14 mouse cellular contexts compared by ENCODE assay signal in the genomic region with DNA sequence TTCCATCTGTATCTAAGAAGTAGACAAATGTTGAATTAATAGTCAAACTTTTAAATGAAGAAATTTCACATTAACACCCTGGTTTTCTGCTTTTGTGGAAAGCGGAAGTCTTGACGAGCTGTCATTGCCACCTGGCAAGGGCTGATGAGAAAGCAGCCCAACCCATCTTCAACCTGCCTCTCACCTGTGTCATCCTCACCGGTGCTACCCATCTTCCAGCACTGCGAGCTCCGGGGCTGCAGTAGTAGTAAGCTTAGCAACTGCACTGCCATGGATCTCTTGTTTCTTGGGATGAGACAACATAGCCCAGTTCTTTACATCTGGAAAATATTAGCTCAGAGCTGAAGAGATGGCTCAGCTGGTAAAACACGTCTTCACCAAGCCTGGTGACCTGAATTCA. TPM values are rescaled to one million over a fixed set of nuclear protein-coding genes. Genes with fewer than 3 reads are reported as not detected.
A peak's percentile ranks its signal among the peaks of the same experiment; 100 is the strongest.
DNase-seq lines count a peak whose midpoint lies in the region; ATAC-seq lines count a peak whose summit lies in the region.
"Had no signal": no experiment of that assay in that cellular context is flagged by ENCODE, and none has a peak within 500 bp of the region (broad histone marks: within the 10 kb centered on the region; RNA-seq: fewer than 3 reads in every experiment).

No protein-coding gene starts in this region.

- ATAC-seq in liver, embryonic 11.5 days (replicated peaks; ENCODE audit: low FRiP score) = no peak
- no peak for ATAC-seq in liver, embryonic 12.5 days
- ATAC-seq: forebrain, embryonic 15.5 days had no signal

- H3K9ac ChIP-seq in liver, embryonic 11.5 days (ENCODE audit: low read depth, low read length) = no peak overlapping the region
- no peak overlapping the region for H3K9ac ChIP-seq in liver, embryonic 12.5 days
- H3K9ac ChIP-seq: embryonic facial prominence, embryonic 12.5 days; forebrain, embryonic 13.5 days; forebrain, embryonic 15.5 days; forebrain, postnatal 0 days had no signal

- WGBS in heart, embryonic 10.5 days = 77% methylated on average over 6 of the region's 6 CpGs
- 79% methylated on average over 6 of the region's 6 CpGs for WGBS in liver, embryonic 11.5 days
- WGBS in liver, embryonic 12.5 days (ENCODE audit: insufficient replicate concordance) = 73% methylated on average over 6 of the region's 6 CpGs
- WGBS in embryonic facial prominence, embryonic 10.5 days = 76% methylated on average over 6 of the region's 6 CpGs

- no peaks in the 10 kb centered on the region for H3K36me3 ChIP-seq in heart, embryonic 10.5 days
- no peaks in the 10 kb centered on the region for H3K36me3 ChIP-seq in liver, embryonic 11.5 days (ENCODE audit: control insufficient read depth, insufficient read depth, low read length)
- no peaks in the 10 kb centered on the region for H3K36me3 ChIP-seq in liver, embryonic 12.5 days
- no peaks in the 10 kb centered on the region for H3K36me3 ChIP-seq in embryonic facial prominence, embryonic 10.5 days (replicated peaks)
- H3K36me3 ChIP-seq: embryonic facial prominence, embryonic 12.5 days; forebrain, embryonic 15.5 days had no signal

- DNase-seq in gastrocnemius, postnatal 14 days = peak; percentile 1
- DNase-seq in gastrocnemius, adult 8-10 months (ENCODE audit: low spot score in 2 of 2) = no peak
- DNase-seq in heart, embryonic 10.5 days (ENCODE audit: low spot score) = peak; percentile 30
- DNase-seq in heart, adult 18-20 months = no peak
- peak; percentile 9 for DNase-seq in liver, embryonic 11.5 days (ENCODE audit: low spot score)
- peak; percentile 4 for DNase-seq in embryonic facial prominence, embryonic 10.5 days (ENCODE audit: low spot score)
- DNase-seq in thymus, postnatal 14 days = no peak
- DNase-seq: adrenal gland, postnatal 25 days; embryo, embryonic 11 days had no signal

- H3K4me1 ChIP-seq in heart, embryonic 10.5 days = peaks cover 11% of the 10 kb centered on the region; the same call in 1 of the 2 replicates
- H3K4me1 ChIP-seq in liver, embryonic 11.5 days (replicated peaks; ENCODE audit: control insufficient read depth, insufficient read depth, low read length) = no peaks in the 10 kb centered on the region
- H3K4me1 ChIP-seq in liver, embryonic 12.5 days = no peaks in the 10 kb centered on the region
- H3K4me1 ChIP-seq in embryonic facial prominence, embryonic 10.5 days = peaks cover 11% of the 10 kb centered on the region; the same call in 1 of the 2 replicates

- intact Hi-C loops in gastrocnemius, postnatal 14 days (cut with DNase I; ENCODE audit: low total_unique reads) = loop anchor here (2.0 to 5.0 kb wide), 2 partner anchors 43 to 99 kb away; partner anchors contain the start of gene Tgfb1i1

- H3K4me3 ChIP-seq in heart, embryonic 10.5 days = no peak overlapping the region
- H3K4me3 ChIP-seq in liver, embryonic 11.5 days (ENCODE audit: low read depth, low read length) = no peak overlapping the region
- H3K4me3 ChIP-seq in liver, embryonic 12.5 days = no peak overlapping the region
- no peak overlapping the region for H3K4me3 ChIP-seq in embryonic facial prominence, embryonic 10.5 days
- H3K4me3 ChIP-seq: embryonic facial prominence, embryonic 12.5 days; forebrain, embryonic 13.5 days; forebrain, embryonic 15.5 days had no signal

- H3K27ac ChIP-seq in heart, embryonic 10.5 days = no peak overlapping the region
- no peak overlapping the region for H3K27ac ChIP-seq in liver, embryonic 11.5 days (ENCODE audit: low read depth, low read length)
- no peak overlapping the region for H3K27ac ChIP-seq in liver, embryonic 12.5 days
- no peak overlapping the region for H3K27ac ChIP-seq in embryonic facial prominence, embryonic 10.5 days (replicated peaks)
- H3K27ac ChIP-seq: embryonic facial prominence, embryonic 12.5 days; forebrain, embryonic 13.5 days; forebrain, embryonic 15.5 days had no signal

- H3K27me3 ChIP-seq in heart, embryonic 10.5 days (ENCODE audit: insufficient read depth, poor library complexity, severe bottlenecking) = no peaks in the 10 kb centered on the region
- H3K27me3 ChIP-seq in liver, embryonic 11.5 days (replicated peaks; ENCODE audit: control insufficient read depth, insufficient read depth, low read length) = no peaks in the 10 kb centered on the region
- H3K27me3 ChIP-seq in liver, embryonic 12.5 days (replicated peaks) = peaks cover 17% of the 10 kb centered on the region
- H3K27me3 ChIP-seq in embryonic facial prominence, embryonic 10.5 days (replicated peaks; ENCODE audit: low read depth, poor library complexity, severe bottlenecking) = no peaks in the 10 kb centered on the region
- H3K27me3 ChIP-seq: embryonic facial prominence, embryonic 12.5 days; forebrain, embryonic 13.5 days; forebrain, embryonic 15.5 days had no signal

- H3K9me3 ChIP-seq in heart, embryonic 10.5 days = no peaks in the 10 kb centered on the region
- H3K9me3 ChIP-seq in liver, embryonic 11.5 days (ENCODE audit: control insufficient read depth, low read length) = peaks cover 4% of the 10 kb centered on the region; the same call in 1 of the 2 replicates
- no peaks in the 10 kb centered on the region for H3K9me3 ChIP-seq in liver, embryonic 12.5 days (replicated peaks)
- H3K9me3 ChIP-seq in embryonic facial prominence, embryonic 10.5 days = no peaks in the 10 kb centered on the region
- H3K9me3 ChIP-seq: embryonic facial prominence, embryonic 12.5 days; forebrain, embryonic 13.5 days; forebrain, embryonic 15.5 days had no signal

- H3K4me2 ChIP-seq in liver, embryonic 11.5 days = no peak overlapping the region
- no peak overlapping the region for H3K4me2 ChIP-seq in liver, embryonic 12.5 days
- H3K4me2 ChIP-seq: embryonic facial prominence, embryonic 12.5 days; forebrain, embryonic 13.5 days; forebrain, embryonic 15.5 days had no signal

RNA-seq across cellular contexts. Expression of gene BC017158, which starts 47.7 kb away (rescaled TPM):
- total RNA-seq in gastrocnemius, postnatal 14 days (2021) = 1 to 10 TPM; 4.7 to 5.6 TPM
- total RNA-seq in gastrocnemius, adult 8-10 months (2022) = 1 to 10 TPM; 2.2 to 2.5 (median 2.3) TPM
- 20.3 and 25.1 TPM in 2 replicates for polyA plus RNA-seq in heart, embryonic 10.5 days (2016; fragmentation: Nextera tagmentation; extraction: Ambion mirVana)
- total RNA-seq in heart, adult 18-20 months (2021) = 1 to 10 TPM; 5.4 to 5.6 TPM
- 38.2 and 42.3 TPM in 2 replicates for polyA plus RNA-seq in liver, embryonic 11.5 days (2014; fragmentation: Nextera tagmentation; extraction: Ambion mirVana)
- 26.3 and 29.4 TPM in 2 replicates for polyA plus RNA-seq in liver, embryonic 12.5 days (2016; fragmentation: Nextera tagmentation; extraction: Ambion mirVana)
- 24.6 and 27.3 TPM in 2 replicates for polyA plus RNA-seq in embryonic facial prominence, embryonic 10.5 days (2016; fragmentation: Nextera tagmentation; extraction: Ambion mirVana)

Comparison
In these comparisons a context has a peak if more than half of its experiments do, and no peak if none do; other contexts are left out.
1. DNase-seq: peak in gastrocnemius, postnatal 14 days (single experiment), heart, embryonic 10.5 days (single experiment), liver, embryonic 11.5 days (single experiment) and embryonic facial prominence, embryonic 10.5 days (single experiment); none in gastrocnemius, adult 8-10 months (0 of 2), heart, adult 18-20 months (0 of 2) and thymus, postnatal 14 days (single experiment).